Mouse (Mus musculus) heart, embryonic 11.5 days (tissue): ENCODE data around the gene Madcam1. TPM values are rescaled to one million over a fixed set of nuclear protein-coding genes. Genes with fewer than 3 reads are reported as not detected.

Experiments
- ATAC-seq: fragments of 200-750 bp; cut with Nextera tagmentation; replicated peaks from 2 replicates; pipeline ENCODE4 v1.8.0; 2017; ENCODE audit warnings: moderate library complexity; ENCODE audit not compliant: insufficient number of reproducible peaks, low FRiP score, low TSS enrichment
- H3K27ac ChIP-seq: fragments of 300-500 bp; sonication (generic); 2 replicates; pipeline ENCODE4 v1.5.1; 2014; ENCODE audit warnings: mild to moderate bottlenecking, low read depth, low read length
- H3K27me3 ChIP-seq: fragments of 300-500 bp; sonication (generic); 2 replicates; pipeline ENCODE4 v1.6.1; 2014; ENCODE audit warnings: mild to moderate bottlenecking, low read length, mixed read lengths; ENCODE audit not compliant: control insufficient read depth, insufficient read depth
- H3K36me3 ChIP-seq: fragments of 300-500 bp; sonication (generic); 2 replicates; pipeline ENCODE4 v1.6.1; 2014; ENCODE audit warnings: mild to moderate bottlenecking, low read length, moderate library complexity, mixed read lengths; ENCODE audit not compliant: control insufficient read depth, insufficient read depth
- H3K4me1 ChIP-seq: fragments of 300-500 bp; sonication (generic); 2 replicates; pipeline ENCODE4 v1.6.1; 2014; ENCODE audit warnings: low read length; ENCODE audit not compliant: control insufficient read depth, insufficient read depth
- H3K4me2 ChIP-seq: fragments of 300-500 bp; sonication (generic); 2 replicates; pipeline ENCODE4 v1.6.1; 2014; ENCODE audit warnings: mild to moderate bottlenecking, moderate library complexity
- H3K4me3 ChIP-seq: fragments of 300-500 bp; sonication (generic); 2 replicates; pipeline ENCODE4 v1.5.1; 2014; ENCODE audit warnings: low read depth, low read length
- H3K9ac ChIP-seq: fragments of 300-500 bp; sonication (generic); 2 replicates; pipeline ENCODE4 v1.6.1; 2014; ENCODE audit warnings: mild to moderate bottlenecking, low read depth, low read length, moderate library complexity
- H3K9me3 ChIP-seq: fragments of 300-500 bp; sonication (generic); replicated peaks from 2 replicates; pipeline ENCODE4 v1.6.1; 2016; ENCODE audit warnings: low read length; ENCODE audit not compliant: control insufficient read depth
- WGBS: fragments of 180-500 bp; shearing (Covaris S2); extraction: QIAGEN DNeasy Blood & Tissue Kit; methylation state at CpG from one replicate; pipeline ENCODE4 v1.1.7; 2014; ENCODE audit not compliant: insufficient replicate concordance; 5-methylcytosine and 5-hydroxymethylcytosine counted together
- polyA plus RNA-seq: library from polyadenylated mRNA; unstranded; fragments of >200 nt; fragmentation: Nextera tagmentation; extraction: Ambion mirVana; gene quantifications from 2 replicates; pipeline ENCODE4 v1.2.1, GENCODE M21; 2014

The Madcam1 gene
- polyA plus RNA-seq, 1 experiment from 2014 or later, result 1.5 TPM

- H3K4me2 ChIP-seq, result no peak overlapping the region
- H3K4me1 ChIP-seq, result no peaks in the 10 kb centered on the region
- no peaks in the 10 kb centered on the region for H3K9me3 ChIP-seq
- WGBS, result 27% methylated on average over 1 of the region's 1 CpGs
- H3K9ac ChIP-seq, result no peak overlapping the region
- no peak overlapping the region for H3K4me3 ChIP-seq
- ATAC-seq, result no peak
- peaks cover 12% of the 10 kb centered on the region for H3K27me3 ChIP-seq
- H3K36me3 ChIP-seq, result no peaks in the 10 kb centered on the region
- H3K27ac ChIP-seq, result no peak overlapping the region
Measured at GRCm38 (mm10) chr10:79654946-79655395, 9.4 kb upstream of the Madcam1 start.

DNA sequence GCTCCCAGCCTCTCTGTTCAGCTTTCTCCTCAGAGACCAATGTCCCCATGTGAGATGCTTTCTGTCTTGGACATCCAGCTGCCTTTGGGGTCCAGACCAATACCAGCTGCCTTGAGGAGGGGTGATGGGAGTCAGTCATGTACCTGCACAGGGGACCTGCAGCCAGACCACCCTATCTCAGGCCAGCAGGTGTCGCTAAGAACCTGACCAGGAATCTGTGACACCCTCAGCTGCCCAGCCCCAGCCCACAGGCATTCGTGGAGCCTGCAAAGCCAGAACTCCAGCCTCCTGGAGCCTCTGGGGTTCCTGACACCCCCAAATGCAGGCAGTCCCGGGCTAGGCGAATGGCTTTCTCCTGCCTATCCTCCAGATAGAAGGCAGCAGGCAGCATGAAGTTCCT, 5.5 kb upstream of the Madcam1 start:
- Histone ChIP-seq H3K27ac (no peak overlapping the region), H3K4me3 (no peak overlapping the region), H3K4me2 (no peak overlapping the region), H3K27me3 (peaks cover 11% of the 10 kb centered on the region), H3K9ac (no peak overlapping the region), H3K36me3 (no peaks in the 10 kb centered on the region), H3K9me3 (no peaks in the 10 kb centered on the region), H3K4me1 (no peaks in the 10 kb centered on the region)
- no peak for ATAC-seq
- 13% methylated on average over 4 of the region's 4 CpGs for WGBS

DNA sequence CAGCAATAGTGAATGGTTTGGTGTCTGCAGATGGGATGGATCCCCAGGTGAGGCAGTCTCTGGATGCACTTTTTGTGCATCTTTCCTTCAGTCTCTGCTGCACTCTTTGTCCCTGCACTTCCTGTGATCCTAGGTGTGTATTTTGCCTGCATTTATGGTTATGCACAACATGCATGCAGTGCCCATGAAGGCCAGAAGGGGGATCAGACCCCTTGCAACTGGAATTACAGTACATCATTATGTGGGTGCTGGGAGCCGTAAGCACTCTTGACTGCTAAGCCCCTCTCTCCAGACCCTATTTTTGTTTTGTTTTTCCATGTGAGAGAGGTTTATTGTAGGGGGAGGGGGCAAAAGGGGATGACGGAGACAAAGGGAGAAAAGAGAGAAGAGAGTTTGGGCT, 4.1 kb upstream of the Madcam1 start:
- H3K9me3 ChIP-seq, result no peaks in the 10 kb centered on the region
- WGBS, result 75% methylated on average over 2 of the region's 2 CpGs
- peaks cover 9% of the 10 kb centered on the region; the same call in 1 of the 2 replicates for H3K27me3 ChIP-seq
- no peak overlapping the region for H3K4me3 ChIP-seq
- H3K27ac ChIP-seq, result no peak overlapping the region
- H3K4me1 ChIP-seq, result no peaks in the 10 kb centered on the region
- no peak overlapping the region for H3K4me2 ChIP-seq
- no peaks in the 10 kb centered on the region for H3K36me3 ChIP-seq
- no peak overlapping the region for H3K9ac ChIP-seq
- no peak for ATAC-seq

DNA sequence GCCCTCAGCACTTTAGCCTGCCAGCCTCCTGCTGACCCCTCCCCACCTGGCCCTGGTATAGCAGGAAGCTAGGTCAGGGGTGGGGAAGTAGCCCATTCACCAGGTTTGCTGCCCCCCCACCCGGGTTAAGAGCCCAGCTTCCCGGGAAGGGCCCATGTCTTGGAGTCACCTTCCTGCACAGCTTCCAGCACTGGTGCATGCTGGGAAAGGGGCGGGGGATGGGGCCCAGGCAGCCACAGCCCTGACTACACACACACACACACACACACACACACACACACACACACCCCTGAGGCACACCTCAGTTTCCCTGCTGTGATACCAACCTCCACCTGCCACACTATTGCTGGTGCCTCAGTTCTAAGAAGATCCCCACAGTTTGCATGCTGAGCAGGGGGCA, 2.5 kb upstream of the Madcam1 start:
- Histone ChIP-seq H3K9me3 (no peaks in the 10 kb centered on the region), H3K9ac (no peak overlapping the region), H3K4me3 (no peak overlapping the region), H3K27me3 (0 out of 2 replicates have a peak, but pooled peaks cover 6% of the 10 kb centered on the region), H3K27ac (no peak overlapping the region), H3K4me2 (no peak overlapping the region), H3K4me1 (no peaks in the 10 kb centered on the region), H3K36me3 (no peaks in the 10 kb centered on the region)
- ATAC-seq, result no peak
- 43% methylated on average over 3 of the region's 3 CpGs for WGBS

GRCm38 (mm10) chr10:79665051-79665450, 692 bp downstream of the Madcam1 start:
- Histone ChIP-seq H3K4me2 (no peak overlapping the region), H3K4me1 (peaks cover 3% of the 10 kb centered on the region), H3K27ac (no peak overlapping the region), H3K9me3 (no peaks in the 10 kb centered on the region), H3K36me3 (no peaks in the 10 kb centered on the region), H3K4me3 (no peak overlapping the region), H3K27me3 (0 out of 2 replicates have a peak, but pooled peaks cover 6% of the 10 kb centered on the region), H3K9ac (no peak overlapping the region)
- ATAC-seq, result no peak
- WGBS, result 82% methylated on average over 8 of the region's 8 CpGs

DNA sequence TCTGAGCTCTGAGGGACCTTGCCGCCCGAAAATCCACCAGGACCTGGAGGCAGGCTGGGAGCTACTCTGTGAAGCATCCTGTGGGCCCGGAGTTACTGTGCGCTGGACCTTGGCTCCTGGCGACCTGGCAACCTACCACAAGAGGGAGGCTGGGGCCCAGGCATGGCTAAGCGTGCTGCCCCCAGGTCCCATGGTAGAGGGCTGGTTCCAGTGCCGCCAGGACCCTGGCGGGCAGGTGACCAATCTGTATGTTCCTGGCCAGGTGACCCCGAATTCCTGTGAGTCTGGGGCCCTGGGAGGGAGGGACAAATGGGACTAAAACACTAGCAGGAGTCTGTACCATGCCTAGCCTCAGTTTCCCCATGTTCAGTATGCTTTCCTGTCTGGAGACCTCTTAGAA, 2.1 kb downstream of the Madcam1 start:
- Histone ChIP-seq H3K4me1 (peaks cover 11% of the 10 kb centered on the region), H3K27ac (no peak overlapping the region), H3K27me3 (0 out of 2 replicates have a peak, but pooled peaks cover 6% of the 10 kb centered on the region), H3K36me3 (no peaks in the 10 kb centered on the region), H3K4me2 (no peak overlapping the region), H3K4me3 (no peak overlapping the region), H3K9ac (no peak overlapping the region), H3K9me3 (no peaks in the 10 kb centered on the region)
- WGBS, result 50% methylated on average over 9 of the region's 9 CpGs
- no peak for ATAC-seq

DNA sequence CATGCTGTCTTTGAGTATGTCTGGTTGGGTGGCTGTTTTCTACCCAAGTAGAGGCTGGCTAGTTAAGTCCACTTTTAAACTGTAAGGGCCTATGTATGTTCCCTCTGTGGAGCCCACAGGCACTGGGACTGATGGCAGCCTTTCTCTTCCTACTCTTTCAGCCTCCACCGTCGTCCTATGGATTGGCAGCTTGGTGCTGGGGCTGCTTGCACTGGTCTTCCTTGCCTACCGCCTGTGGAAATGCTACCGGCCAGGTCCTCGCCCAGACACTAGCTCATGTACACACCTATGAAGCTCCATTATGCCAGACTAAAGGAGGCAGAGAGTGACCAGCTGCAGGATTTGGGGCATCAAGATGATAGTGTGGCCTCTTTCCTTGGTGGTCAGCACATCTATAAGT, 3.7 kb downstream of the Madcam1 start:
- WGBS, result 75% methylated on average over 5 of the region's 5 CpGs
- no peak overlapping the region for H3K27ac ChIP-seq
- H3K4me2 ChIP-seq, result no peak overlapping the region

DNA sequence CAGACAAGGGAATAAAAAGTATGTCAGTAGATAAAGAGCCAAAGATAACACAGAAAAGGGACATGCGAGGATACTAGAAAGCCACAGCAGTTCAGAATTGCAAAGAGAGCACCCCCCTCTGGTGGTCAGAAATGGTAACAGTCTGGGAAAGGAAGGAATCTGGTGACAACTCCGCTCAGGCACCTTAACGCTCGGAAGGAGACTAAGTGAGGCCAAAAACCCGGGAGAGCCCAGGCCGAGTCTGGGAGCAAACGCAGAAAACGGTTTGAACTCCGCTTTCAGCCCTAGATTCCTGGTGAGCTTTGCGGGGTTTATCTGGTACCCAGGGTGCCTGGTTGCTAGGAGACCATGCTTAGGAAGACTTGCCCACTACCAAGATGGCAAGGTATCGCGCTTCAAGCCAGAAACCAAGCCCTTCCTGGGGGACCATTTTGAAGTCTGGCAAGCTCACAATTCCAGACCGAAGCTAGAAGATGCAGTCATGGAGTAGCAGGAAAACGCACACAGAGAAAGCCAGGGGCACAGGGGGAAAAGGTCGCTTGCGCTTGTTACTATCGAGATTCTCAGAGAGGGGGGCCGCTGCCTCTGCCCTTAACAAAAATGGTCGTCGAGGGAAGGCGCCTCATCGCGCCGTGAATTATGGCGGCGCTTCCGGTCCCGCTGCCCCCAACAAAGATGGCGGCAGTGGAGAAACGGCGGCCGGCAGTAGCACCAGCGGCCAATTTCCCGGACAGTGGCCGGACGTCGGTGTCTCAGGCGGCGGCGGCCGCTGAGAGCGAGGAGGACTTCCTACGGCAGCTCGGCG, 4.6 kb downstream of the Madcam1 start, which contains the start of gene Tpgs1:
Tpgs1 (plus strand) TSS at position 599 of the 805 bp plus-strand sequence.
- Histone ChIP-seq H3K9me3 (no peaks in the 10 kb centered on the region), H3K4me2 (peak within 1 kb of the TSS; percentile 92), H3K27me3 (0 out of 2 replicates have a peak, but pooled peaks cover 4% of the 10 kb centered on the region), H3K27ac (peak within 1 kb of the TSS; percentile 94), H3K4me3 (peak within 1 kb of the TSS; percentile 97), H3K4me1 (peaks cover 11% of the 10 kb centered on the region), H3K36me3 (no peaks in the 10 kb centered on the region), H3K9ac (peak within 1 kb of the TSS; percentile 96)
- WGBS, result under 1% methylated on average over 45 of the region's 45 CpGs
- ATAC-seq, result peak; percentile 68

More for the DNA sequence above, 3.7 kb downstream of the Madcam1 start:
- Histone ChIP-seq H3K4me1 (peaks cover 11% of the 10 kb centered on the region), H3K9ac (no peak overlapping the region), H3K27me3 (0 out of 2 replicates have a peak, but pooled peaks cover 6% of the 10 kb centered on the region), H3K4me3 (no peak overlapping the region), H3K36me3 (no peaks in the 10 kb centered on the region), H3K9me3 (no peaks in the 10 kb centered on the region)
- no peak for ATAC-seq
